Mouse (Mus musculus): ENCODE data around the gene Hs6st2.

Hs6st2 gene

DNA sequence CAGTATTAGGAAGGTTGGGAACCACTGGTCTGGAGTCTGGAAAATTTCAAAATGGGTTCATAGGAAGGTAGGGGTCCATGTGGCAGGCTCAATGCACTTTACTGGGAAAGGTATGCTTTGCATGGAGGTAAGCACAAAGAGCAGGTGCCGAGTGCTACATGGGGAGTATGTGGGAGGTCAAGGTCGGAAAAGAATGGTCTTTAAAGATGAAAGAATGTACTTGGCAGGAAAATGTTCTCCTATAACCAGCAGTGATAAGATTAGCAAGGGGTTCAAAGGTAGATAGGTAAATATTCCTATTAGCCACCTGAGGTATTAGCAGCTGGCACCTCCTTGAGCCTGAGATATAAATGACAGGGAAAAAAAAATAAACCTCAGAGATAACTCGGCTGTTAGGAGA, 338.1 kb downstream of the Hs6st2 start:
- DNase-seq (ENCODE audit: low spot score), result no peak
